Mouse (Mus musculus): Measurements from ENCODE around the gene Nynrin. TPM values are rescaled to one million over a fixed set of nuclear protein-coding genes. Genes with fewer than 3 reads are reported as not detected.

The Nynrin gene
- polyA plus RNA-seq, 1 experiment from 2014 or later = 11.0 TPM

- Histone ChIP-seq H3K27ac (ENCODE audit: low read length) (no peak overlapping the region), H3K4me1 (ENCODE audit: control insufficient read depth, insufficient read depth, low read length) (no peaks in the 10 kb centered on the region), H3K9ac (ENCODE audit: low read depth, low read length) (no peak overlapping the region), H3K36me3 (ENCODE audit: control insufficient read depth, insufficient read depth, low read length) (no peaks in the 10 kb centered on the region), H3K4me3 (ENCODE audit: low read depth, low read length) (no peak overlapping the region), H3K27me3 (ENCODE audit: control insufficient read depth, insufficient read depth, low read depth, low read length) (no peaks in the 10 kb centered on the region), H3K4me2 (ENCODE audit: low read length) (no peak overlapping the region), H3K9me3 (replicated peaks; ENCODE audit: control insufficient read depth, low read length, poor library complexity, severe bottlenecking) (no peaks in the 10 kb centered on the region)
- WGBS = 61% methylated on average over 5 of the region's 5 CpGs
- ATAC-seq = no peak
Measured at GRCm38 (mm10) chr14:55834808-55835533, 18.8 kb upstream of the Nynrin start.

GRCm38 (mm10) chr14:55838312-55838711, 15.5 kb upstream of the Nynrin start:
- 76% methylated on average over 5 of the region's 5 CpGs for WGBS
- Histone ChIP-seq H3K27me3 (ENCODE audit: control insufficient read depth, insufficient read depth, low read depth, low read length) (no peaks in the 10 kb centered on the region), H3K36me3 (ENCODE audit: control insufficient read depth, insufficient read depth, low read length) (no peaks in the 10 kb centered on the region), H3K4me3 (ENCODE audit: low read depth, low read length) (no peak overlapping the region), H3K4me1 (ENCODE audit: control insufficient read depth, insufficient read depth, low read length) (no peaks in the 10 kb centered on the region), H3K9me3 (replicated peaks; ENCODE audit: control insufficient read depth, low read length, poor library complexity, severe bottlenecking) (no peaks in the 10 kb centered on the region), H3K27ac (ENCODE audit: low read length) (no peak overlapping the region), H3K9ac (ENCODE audit: low read depth, low read length) (no peak overlapping the region), H3K4me2 (ENCODE audit: low read length) (no peak overlapping the region)
- no peak for ATAC-seq

- Histone ChIP-seq H3K4me3 (ENCODE audit: low read depth, low read length) (no peak overlapping the region), H3K27me3 (ENCODE audit: control insufficient read depth, insufficient read depth, low read depth, low read length) (no peaks in the 10 kb centered on the region), H3K27ac (ENCODE audit: low read length) (no peak overlapping the region), H3K36me3 (ENCODE audit: control insufficient read depth, insufficient read depth, low read length) (no peaks in the 10 kb centered on the region), H3K4me2 (ENCODE audit: low read length) (no peak overlapping the region), H3K9me3 (replicated peaks; ENCODE audit: control insufficient read depth, low read length, poor library complexity, severe bottlenecking) (no peaks in the 10 kb centered on the region), H3K9ac (ENCODE audit: low read depth, low read length) (no peak overlapping the region), H3K4me1 (ENCODE audit: control insufficient read depth, insufficient read depth, low read length) (no peaks in the 10 kb centered on the region)
- no peak for ATAC-seq
- WGBS = 86% methylated on average over 4 of the region's 4 CpGs
Measured at GRCm38 (mm10) chr14:55838740-55839139, 15.1 kb upstream of the Nynrin start.

GRCm38 (mm10) chr14:55840853-55841366, 12.9 kb upstream of the Nynrin start:
- H3K27me3 ChIP-seq (ENCODE audit: control insufficient read depth, insufficient read depth, low read depth, low read length) = no peaks in the 10 kb centered on the region
- no peak overlapping the region for H3K4me2 ChIP-seq (ENCODE audit: low read length)
- no peak for ATAC-seq
- no peaks in the 10 kb centered on the region for H3K9me3 ChIP-seq (replicated peaks; ENCODE audit: control insufficient read depth, low read length, poor library complexity, severe bottlenecking)
- no peak overlapping the region for H3K9ac ChIP-seq (ENCODE audit: low read depth, low read length)
- H3K27ac ChIP-seq (ENCODE audit: low read length) = no peak overlapping the region
- 57% methylated on average over 4 of the region's 4 CpGs for WGBS
- no peaks in the 10 kb centered on the region for H3K36me3 ChIP-seq (ENCODE audit: control insufficient read depth, insufficient read depth, low read length)
- H3K4me3 ChIP-seq (ENCODE audit: low read depth, low read length) = no peak overlapping the region
- H3K4me1 ChIP-seq (ENCODE audit: control insufficient read depth, insufficient read depth, low read length) = no peaks in the 10 kb centered on the region

GRCm38 (mm10) chr14:55842794-55843193, 11.0 kb upstream of the Nynrin start:
- H3K9me3 ChIP-seq (replicated peaks; ENCODE audit: control insufficient read depth, low read length, poor library complexity, severe bottlenecking) = no peaks in the 10 kb centered on the region
- no peak overlapping the region for H3K4me2 ChIP-seq (ENCODE audit: low read length)
- H3K9ac ChIP-seq (ENCODE audit: low read depth, low read length) = no peak overlapping the region
- H3K4me1 ChIP-seq (ENCODE audit: control insufficient read depth, insufficient read depth, low read length) = no peaks in the 10 kb centered on the region
- no peak overlapping the region for H3K27ac ChIP-seq (ENCODE audit: low read length)
- no peaks in the 10 kb centered on the region for H3K27me3 ChIP-seq (ENCODE audit: control insufficient read depth, insufficient read depth, low read depth, low read length)
- H3K36me3 ChIP-seq (ENCODE audit: control insufficient read depth, insufficient read depth, low read length) = no peaks in the 10 kb centered on the region
- no peak for ATAC-seq
- WGBS = 74% methylated on average over 4 of the region's 4 CpGs
- H3K4me3 ChIP-seq (ENCODE audit: low read depth, low read length) = no peak overlapping the region

GRCm38 (mm10) chr14:55845506-55846294, 8.1 kb upstream of the Nynrin start:
- H3K27me3 ChIP-seq (ENCODE audit: control insufficient read depth, insufficient read depth, low read depth, low read length) = no peaks in the 10 kb centered on the region
- no peak overlapping the region for H3K9ac ChIP-seq (ENCODE audit: low read depth, low read length)
- H3K36me3 ChIP-seq (ENCODE audit: control insufficient read depth, insufficient read depth, low read length) = no peaks in the 10 kb centered on the region
- no peak overlapping the region for H3K4me3 ChIP-seq (ENCODE audit: low read depth, low read length)
- 85% methylated on average over 9 of the region's 9 CpGs for WGBS
- no peak for ATAC-seq
- no peak overlapping the region for H3K27ac ChIP-seq (ENCODE audit: low read length)
- no peak overlapping the region for H3K4me2 ChIP-seq (ENCODE audit: low read length)
- no peaks in the 10 kb centered on the region for H3K9me3 ChIP-seq (replicated peaks; ENCODE audit: control insufficient read depth, low read length, poor library complexity, severe bottlenecking)
- no peaks in the 10 kb centered on the region for H3K4me1 ChIP-seq (ENCODE audit: control insufficient read depth, insufficient read depth, low read length)

- no peak overlapping the region for H3K4me2 ChIP-seq (ENCODE audit: low read length)
Measured at GRCm38 (mm10) chr14:55850885-55851284, 2.9 kb upstream of the Nynrin start.

GRCm38 (mm10) chr14:55852646-55853551, 911 bp upstream of the Nynrin start:
- peak overlapping the region; percentile 84 for H3K27ac ChIP-seq (ENCODE audit: low read length)
- H3K9ac ChIP-seq (ENCODE audit: low read depth, low read length) = peak overlapping the region; percentile 85; the same call in 1 of the 2 replicates
- H3K9me3 ChIP-seq (replicated peaks; ENCODE audit: control insufficient read depth, low read length, poor library complexity, severe bottlenecking) = no peaks in the 10 kb centered on the region
- H3K4me2 ChIP-seq (ENCODE audit: low read length) = peak overlapping the region; percentile 90
- no peaks in the 10 kb centered on the region for H3K36me3 ChIP-seq (ENCODE audit: control insufficient read depth, insufficient read depth, low read length)
- peaks cover 34% of the 10 kb centered on the region for H3K4me1 ChIP-seq (ENCODE audit: control insufficient read depth, insufficient read depth, low read length)
- no peaks in the 10 kb centered on the region for H3K27me3 ChIP-seq (ENCODE audit: control insufficient read depth, insufficient read depth, low read depth, low read length)
- WGBS = 2% methylated on average over 11 of the region's 11 CpGs
- H3K4me3 ChIP-seq (ENCODE audit: low read depth, low read length) = peak overlapping the region; percentile 63
- ATAC-seq = peak; percentile 79

More at GRCm38 (mm10) chr14:55850885-55851284, 2.9 kb upstream of the Nynrin start:
- no peaks in the 10 kb centered on the region for H3K9me3 ChIP-seq (replicated peaks; ENCODE audit: control insufficient read depth, low read length, poor library complexity, severe bottlenecking)
- H3K36me3 ChIP-seq (ENCODE audit: control insufficient read depth, insufficient read depth, low read length) = no peaks in the 10 kb centered on the region
- WGBS = 70% methylated on average over 6 of the region's 6 CpGs
- H3K4me3 ChIP-seq (ENCODE audit: low read depth, low read length) = no peak overlapping the region
- no peak overlapping the region for H3K9ac ChIP-seq (ENCODE audit: low read depth, low read length)
- peaks cover 13% of the 10 kb centered on the region for H3K4me1 ChIP-seq (ENCODE audit: control insufficient read depth, insufficient read depth, low read length)
- no peak for ATAC-seq
- no peaks in the 10 kb centered on the region for H3K27me3 ChIP-seq (ENCODE audit: control insufficient read depth, insufficient read depth, low read depth, low read length)
- H3K27ac ChIP-seq (ENCODE audit: low read length) = no peak overlapping the region
